Mouse (Mus musculus) cerebellum, postnatal 36 days (tissue): ENCODE measurements around the gene Gon7.

Source experiments
- DNase-seq, 2 experiments: peaks; one replicate each; pipeline ENCODE4 v3.0.0; 2021 to 2022; ENCODE audit warnings: mixed read lengths in 2 of 2

Gon7 gene

DNA sequence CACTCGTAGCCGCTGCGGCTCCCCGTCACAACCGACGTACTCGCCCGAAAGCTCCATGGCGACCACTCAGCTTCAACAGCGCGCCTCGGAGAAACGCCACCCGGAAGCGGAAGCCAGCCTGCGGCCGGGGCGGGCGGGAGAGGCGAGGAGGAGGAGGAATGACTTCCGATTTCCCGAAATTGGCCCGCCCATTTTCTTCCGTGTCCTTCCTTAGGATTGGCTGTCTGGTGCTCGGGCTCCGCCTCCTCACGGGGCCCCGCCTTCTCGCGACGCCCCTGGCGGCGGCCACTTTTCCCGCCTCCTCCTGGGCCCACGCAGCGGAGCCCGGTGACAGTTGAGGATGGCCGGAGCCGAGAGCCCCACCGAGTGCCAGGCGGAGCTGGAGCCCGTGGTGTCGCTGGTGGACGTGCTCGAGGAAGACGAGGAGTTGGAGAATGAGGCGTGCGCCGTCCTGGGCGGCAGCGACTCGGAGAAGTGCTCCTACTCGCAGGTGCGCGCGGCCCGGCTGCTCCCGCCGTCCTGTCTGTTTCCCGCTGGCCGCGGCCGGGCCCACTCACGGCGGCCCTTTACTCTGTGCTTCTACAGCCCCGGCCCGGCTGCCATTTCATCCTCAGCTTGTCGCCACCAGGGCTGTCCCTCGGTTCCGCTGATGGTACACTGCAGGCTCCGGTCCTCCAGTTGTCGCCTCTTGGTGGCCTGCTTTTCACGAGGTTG lies at the start of gene Gon7, which contains the start of the genes Gm28051 and Ubr7:
TSS of gene Gon7 (minus strand) at position 115 of the 714 bp plus-strand sequence.
TSS of gene Gm28051 (minus strand) at position 77 of the 714 bp plus-strand sequence.
TSS of gene Ubr7 (plus strand) at position 279 of the 714 bp plus-strand sequence.
- DNase-seq = peak; percentile 94 to 96

DNA sequence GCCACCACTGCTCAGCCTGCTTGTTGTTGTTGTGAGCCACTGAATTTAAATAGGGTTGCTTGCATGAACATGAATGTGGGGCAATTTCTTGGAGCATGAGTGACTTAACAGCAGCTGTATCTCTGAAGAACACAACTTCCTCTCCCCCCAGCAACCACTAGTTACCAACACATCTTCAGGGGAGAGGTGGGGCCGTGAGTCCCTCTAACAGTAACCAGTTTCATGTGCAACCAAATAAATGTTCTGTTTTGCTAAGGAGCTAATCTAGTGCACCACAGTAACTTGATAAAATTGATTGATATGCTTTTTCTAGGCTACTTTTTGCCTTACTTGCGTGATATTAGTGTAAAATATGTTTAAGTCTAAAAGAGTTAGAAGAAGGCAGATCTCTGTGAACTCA lies 41.9 kb upstream of the Gon7 start:
- no peak for DNase-seq

- no peak for DNase-seq
Measured at GRCm38 (mm10) chr12:102787927-102788326, 30.3 kb upstream of the Gon7 start.

GRCm38 (mm10) chr12:102785593-102785985 lies 28.0 kb upstream of the Gon7 start:
- DNase-seq = no peak

GRCm38 (mm10) chr12:102784899-102785592 lies 27.4 kb upstream of the Gon7 start:
- no peak for DNase-seq

DNA sequence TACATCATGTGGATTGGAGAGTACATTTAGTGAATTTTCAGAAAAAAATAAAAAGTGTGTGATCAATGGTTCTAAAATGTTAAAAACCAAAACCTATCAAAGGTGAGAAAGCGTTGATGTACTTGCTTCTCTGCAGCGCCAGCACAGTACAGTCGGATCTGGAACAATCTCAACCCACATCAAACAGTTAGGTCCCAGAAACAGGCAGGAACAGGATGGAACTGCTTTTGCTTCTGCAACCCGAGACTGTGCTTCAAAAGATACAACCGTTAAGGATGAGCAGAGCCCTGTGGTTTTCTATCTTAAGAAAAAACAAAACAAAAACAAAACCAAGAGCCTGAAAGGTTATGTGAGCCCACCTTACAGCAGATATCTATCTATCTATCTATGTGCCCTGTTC lies 25.2 kb upstream of the Gon7 start:
- no peak for DNase-seq

GRCm38 (mm10) chr12:102779452-102779851 lies 21.8 kb upstream of the Gon7 start:
- no peak for DNase-seq

DNA sequence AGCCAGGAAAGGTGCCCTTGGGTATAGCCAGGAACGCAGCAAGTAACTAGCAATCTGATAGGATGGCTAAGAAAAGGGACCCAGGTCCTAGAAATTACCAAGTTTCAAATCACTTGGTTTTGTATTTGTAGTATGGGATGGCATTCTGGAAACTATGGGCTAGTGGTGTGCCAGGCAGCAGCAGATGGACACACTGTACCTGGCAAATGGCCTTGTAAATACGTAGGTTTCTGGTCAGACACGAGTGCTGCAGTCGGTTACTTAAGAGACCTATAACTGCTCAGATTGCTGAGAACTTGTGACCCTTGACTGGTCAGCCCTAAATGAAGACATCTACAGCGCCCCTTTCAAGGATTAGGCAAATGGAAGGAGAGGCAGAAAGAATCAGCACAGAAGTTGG lies 20.5 kb upstream of the Gon7 start:
- peak; percentile 22 to 34 for DNase-seq

DNA sequence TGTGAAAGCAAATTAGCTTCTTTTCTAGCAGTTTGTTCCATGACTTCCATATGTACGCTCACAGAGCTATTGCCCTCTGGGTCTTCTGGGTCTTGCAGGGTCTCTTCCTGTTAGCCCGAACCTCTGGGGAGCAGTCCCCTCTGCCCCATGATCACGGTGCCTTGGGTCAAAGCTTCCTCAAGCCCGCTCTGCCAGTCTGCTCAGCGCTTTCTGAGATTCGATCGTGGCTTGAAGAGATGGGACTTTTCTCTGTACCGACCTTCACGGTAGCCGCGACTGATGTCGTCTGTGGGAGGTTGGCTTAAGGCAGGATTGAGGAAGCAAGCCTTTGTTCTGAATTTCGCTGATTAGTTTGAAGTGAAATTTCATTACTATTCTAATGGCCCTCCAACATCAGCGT lies 18.4 kb upstream of the Gon7 start:
- DNase-seq = no peak

GRCm38 (mm10) chr12:102772676-102773075 lies 15.1 kb upstream of the Gon7 start:
- DNase-seq = no peak

DNA sequence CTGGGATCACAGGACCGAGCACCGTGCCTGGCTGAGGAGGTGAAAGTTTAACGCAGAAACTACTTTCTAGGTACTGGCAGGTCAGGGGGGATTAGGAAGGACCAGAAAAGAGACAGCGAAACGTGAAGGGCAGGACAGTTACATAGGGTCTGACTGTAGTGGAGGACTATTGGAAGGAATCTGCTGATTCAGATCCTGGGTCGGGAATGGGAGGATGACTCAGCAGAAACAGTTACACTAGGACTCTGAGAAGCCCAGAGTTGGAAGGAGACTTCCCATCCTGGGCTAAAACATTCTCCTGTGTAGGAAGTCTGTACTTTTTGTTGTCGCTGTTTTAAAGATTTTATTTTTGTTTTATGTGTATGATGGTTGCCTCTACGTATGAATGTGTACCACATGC lies 14.0 kb upstream of the Gon7 start:
- no peak for DNase-seq

- no peak for DNase-seq
Measured at GRCm38 (mm10) chr12:102769000-102769399, 11.4 kb upstream of the Gon7 start.

GRCm38 (mm10) chr12:102763696-102764095 lies 6.1 kb upstream of the Gon7 start:
- no peak for DNase-seq

DNA sequence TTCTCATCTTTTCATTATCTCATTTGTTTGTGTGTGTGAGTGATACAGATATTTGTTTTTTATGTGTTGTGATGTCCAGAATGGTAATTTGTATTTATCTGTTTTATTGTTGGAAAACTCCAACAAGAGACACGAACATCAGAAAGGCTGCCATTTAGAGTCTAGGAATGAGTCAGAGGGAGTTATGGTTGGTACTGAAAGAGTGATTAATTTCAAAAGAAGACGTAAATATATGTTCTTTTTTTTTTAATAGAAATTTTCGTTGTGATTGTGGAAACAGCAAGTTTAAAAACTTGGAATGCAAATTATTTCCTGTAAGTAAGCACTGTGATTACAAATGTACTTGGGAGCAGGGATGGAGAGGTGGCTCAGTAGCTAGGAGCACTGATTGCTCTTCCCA lies 4.1 kb upstream of the Gon7 start:
- no peak for DNase-seq

DNA sequence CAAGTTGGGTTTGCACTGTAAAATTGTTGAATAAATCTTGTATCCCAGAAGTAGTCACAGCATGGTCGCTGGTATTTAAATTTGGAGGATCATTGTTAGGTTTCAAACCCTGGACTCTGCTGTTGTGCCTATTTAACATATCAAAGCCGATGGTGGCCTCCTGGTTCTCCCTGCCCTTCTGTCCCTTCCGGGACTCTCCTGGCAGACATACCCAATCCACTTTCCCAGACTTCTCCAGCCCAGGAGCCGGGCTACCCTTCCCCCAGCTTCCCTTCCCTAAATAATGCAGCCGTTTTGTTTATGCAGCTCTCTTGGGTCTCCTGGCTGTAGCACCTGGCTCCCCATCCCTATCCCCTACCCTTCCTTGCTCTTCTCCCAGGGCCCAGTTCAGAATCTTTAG lies 1.3 kb upstream of the Gon7 start:
- no peak for DNase-seq

- DNase-seq = no peak
Measured at GRCm38 (mm10) chr12:102758403-102758756, 777 bp upstream of the Gon7 start, which contains the start of gene Gm20604. Gm20604 (minus strand) TSS chr12:102758672.

DNA sequence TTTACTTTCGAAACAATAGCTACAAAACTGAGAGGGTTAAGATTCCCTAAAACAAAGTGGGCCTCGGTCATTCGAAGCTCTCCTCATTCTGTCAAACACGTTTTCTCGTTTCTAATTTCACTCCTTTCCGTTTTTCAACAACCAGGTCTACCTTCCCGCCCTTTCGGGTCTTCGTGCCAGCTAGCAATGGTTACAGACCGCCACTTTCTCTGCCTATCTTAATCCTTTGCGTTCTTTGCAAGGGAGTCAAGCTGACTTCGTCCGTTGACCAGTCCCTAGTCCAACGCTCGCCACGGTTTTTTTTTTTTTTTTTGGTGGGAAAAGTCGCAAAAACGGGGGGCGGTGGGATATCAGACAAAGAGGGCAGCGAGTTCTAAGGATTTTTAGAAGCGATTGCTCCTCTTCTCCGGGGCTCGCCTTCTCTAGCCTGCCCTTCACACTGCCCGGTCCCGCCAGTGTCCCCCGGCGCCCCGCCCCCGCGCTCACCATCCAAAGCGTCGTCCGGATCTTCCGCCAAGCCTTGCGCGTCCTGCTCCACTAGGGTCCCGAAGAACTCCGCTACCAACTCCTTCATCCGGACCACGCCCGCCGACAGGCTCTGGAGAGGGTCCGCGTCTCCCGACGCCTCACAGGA lies 431 bp downstream of the Gon7 start:
- DNase-seq = peak in 1 of 2 experiments; percentile 85

- peak; percentile 25 to 26 for DNase-seq
Measured at GRCm38 (mm10) chr12:102756304-102756703, 1.3 kb downstream of the Gon7 start.

- DNase-seq = no peak
Measured at GRCm38 (mm10) chr12:102748256-102748655, 9.3 kb downstream of the Gon7 start.

- no peak for DNase-seq
Measured at GRCm38 (mm10) chr12:102744839-102745238, 12.8 kb downstream of the Gon7 start.

GRCm38 (mm10) chr12:102743589-102744574 lies 13.7 kb downstream of the Gon7 start, which contains the start of the genes Moap1 and Tmem251:
Moap1 (minus strand) TSS chr12:102743661.
Tmem251 (plus strand) TSS chr12:102743762.
- DNase-seq = peak; percentile 90 to 91

- peak in 1 of 2 experiments; percentile 27 for DNase-seq
Measured at GRCm38 (mm10) chr12:102743036-102743588, 14.5 kb downstream of the Gon7 start.
